Mouse (Mus musculus): Measurements from ENCODE around the gene Arpc5.
A peak's percentile ranks its signal among the peaks of the same experiment; 100 is the strongest.
"Not testable (repeated sequence)": the region's sequence is repeated elsewhere in the genome, so short reads cannot be mapped to it uniquely, and the experiment has no call there.

Arpc5 gene

GRCm38 (mm10) chr1:152761791-152762190 lies 4.6 kb upstream of the Arpc5 start:
- DNase-seq (ENCODE audit: low read depth, low spot score) = no peak
- no peaks in the 10 kb centered on the region for H3K36me3 ChIP-seq (ENCODE audit: control insufficient read depth, insufficient read depth, low read length, poor library complexity, severe bottlenecking)
- H3K27me3 ChIP-seq (ENCODE audit: control insufficient read depth, insufficient read depth, low read length, poor library complexity, severe bottlenecking) = no peaks in the 10 kb centered on the region

- H3K27me3 ChIP-seq (ENCODE audit: control insufficient read depth, insufficient read depth, low read length, poor library complexity, severe bottlenecking) = no peaks in the 10 kb centered on the region
- peak; percentile 47 for DNase-seq (ENCODE audit: low read depth, low spot score)
- peaks cover 17% of the 10 kb centered on the region for H3K36me3 ChIP-seq (ENCODE audit: control insufficient read depth, insufficient read depth, low read length, poor library complexity, severe bottlenecking)
Observed at GRCm38 (mm10) chr1:152766804-152767748, 734 bp downstream of the Arpc5 start.

GRCm38 (mm10) chr1:152767749-152768488 lies 1.6 kb downstream of the Arpc5 start:
- Histone ChIP-seq H3K36me3 (ENCODE audit: control insufficient read depth, insufficient read depth, low read length, poor library complexity, severe bottlenecking) (peaks cover 21% of the 10 kb centered on the region), H3K27me3 (ENCODE audit: control insufficient read depth, insufficient read depth, low read length, poor library complexity, severe bottlenecking) (no peaks in the 10 kb centered on the region)
- peak; percentile 92 for DNase-seq (ENCODE audit: low read depth, low spot score)

DNA sequence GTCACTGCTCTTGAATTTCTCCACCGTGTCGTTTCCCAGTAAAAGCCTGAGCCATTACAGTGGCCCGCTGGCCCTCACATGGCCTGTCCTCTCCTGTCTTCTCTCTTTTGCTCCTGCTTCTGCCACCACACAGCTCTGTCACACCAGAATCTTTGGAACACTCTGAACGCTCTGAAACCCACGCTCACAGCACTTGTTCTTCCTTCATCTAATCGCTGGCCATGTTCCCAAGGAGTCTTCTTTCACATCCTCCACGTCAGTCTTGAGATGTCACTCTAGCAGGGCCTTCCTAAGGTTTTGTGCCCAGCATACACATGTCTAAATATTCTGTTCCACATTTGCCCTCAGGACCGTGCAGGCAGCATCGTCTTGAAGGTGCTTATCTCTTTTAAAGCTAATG lies 4.7 kb downstream of the Arpc5 start:
- DNase-seq (ENCODE audit: low read depth, low spot score) = no peak
- H3K27me3 ChIP-seq (ENCODE audit: control insufficient read depth, insufficient read depth, low read length, poor library complexity, severe bottlenecking) = no peaks in the 10 kb centered on the region
- peaks cover 33% of the 10 kb centered on the region for H3K36me3 ChIP-seq (ENCODE audit: control insufficient read depth, insufficient read depth, low read length, poor library complexity, severe bottlenecking)

- DNase-seq (ENCODE audit: low read depth, low spot score); H3K27me3 ChIP-seq (ENCODE audit: control insufficient read depth, insufficient read depth, low read length, poor library complexity, severe bottlenecking): not testable (repeated sequence)
- H3K36me3 ChIP-seq (ENCODE audit: control insufficient read depth, insufficient read depth, low read length, poor library complexity, severe bottlenecking) = peaks cover 31% of the 10 kb centered on the region
Observed at GRCm38 (mm10) chr1:152774601-152775000, 8.3 kb downstream of the Arpc5 start.

GRCm38 (mm10) chr1:152779071-152779737 lies 12.9 kb downstream of the Arpc5 start:
- no peaks in the 10 kb centered on the region for H3K27me3 ChIP-seq (ENCODE audit: control insufficient read depth, insufficient read depth, low read length, poor library complexity, severe bottlenecking)
- DNase-seq (ENCODE audit: low read depth, low spot score) = peak; percentile 78
- H3K36me3 ChIP-seq (ENCODE audit: control insufficient read depth, insufficient read depth, low read length, poor library complexity, severe bottlenecking) = peaks cover 7% of the 10 kb centered on the region

DNA sequence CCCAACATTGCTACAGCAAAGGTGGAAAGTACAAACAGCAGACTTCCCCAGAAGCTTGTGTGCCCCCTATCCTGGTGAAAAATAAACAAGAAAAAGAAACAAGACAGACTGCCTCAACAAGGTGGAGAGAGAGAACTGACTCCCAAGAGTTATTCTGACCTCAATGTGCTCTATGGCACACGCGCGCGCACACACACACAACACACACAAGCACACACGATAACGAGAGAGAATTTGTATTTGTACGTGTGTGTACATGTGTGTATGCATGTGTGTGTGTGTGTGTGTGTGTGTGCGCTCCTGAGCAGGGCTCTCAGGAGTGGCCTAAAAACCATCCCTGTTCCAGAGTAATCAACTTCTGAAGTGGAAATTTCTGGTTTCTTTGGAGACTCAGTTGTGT lies 18.3 kb downstream of the Arpc5 start:
- no peak for DNase-seq (ENCODE audit: low read depth, low spot score)
- no peaks in the 10 kb centered on the region for H3K27me3 ChIP-seq (ENCODE audit: control insufficient read depth, insufficient read depth, low read length, poor library complexity, severe bottlenecking)
- H3K36me3 ChIP-seq (ENCODE audit: control insufficient read depth, insufficient read depth, low read length, poor library complexity, severe bottlenecking) = no peaks in the 10 kb centered on the region

DNA sequence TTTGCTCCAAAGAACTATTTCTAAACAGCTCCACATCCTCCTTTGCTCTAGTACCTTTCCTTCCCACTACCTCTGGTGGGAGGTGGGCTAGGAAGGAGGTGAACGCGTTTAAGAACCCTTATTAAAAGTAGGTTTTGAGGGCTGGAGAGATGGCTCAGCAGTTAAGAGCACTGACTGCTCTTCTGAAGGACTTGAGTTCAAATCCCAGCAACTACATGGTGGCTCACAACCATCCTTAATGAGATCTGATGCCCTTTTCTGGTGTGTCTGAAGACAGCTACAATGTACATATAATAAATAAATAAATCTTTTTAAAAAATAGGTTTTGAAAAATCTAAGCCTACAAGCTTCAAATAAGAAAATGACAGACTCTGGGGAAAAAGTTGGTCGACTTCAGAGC lies 19.1 kb downstream of the Arpc5 start:
- H3K27me3 ChIP-seq (ENCODE audit: control insufficient read depth, insufficient read depth, low read length, poor library complexity, severe bottlenecking); DNase-seq (ENCODE audit: low read depth, low spot score); H3K36me3 ChIP-seq (ENCODE audit: control insufficient read depth, insufficient read depth, low read length, poor library complexity, severe bottlenecking): not testable (repeated sequence)

- Histone ChIP-seq H3K27me3 (ENCODE audit: control insufficient read depth, insufficient read depth, low read length, poor library complexity, severe bottlenecking) (no peaks in the 10 kb centered on the region), H3K36me3 (ENCODE audit: control insufficient read depth, insufficient read depth, low read length, poor library complexity, severe bottlenecking) (no peaks in the 10 kb centered on the region)
- DNase-seq (ENCODE audit: low read depth, low spot score) = no peak
Observed at GRCm38 (mm10) chr1:152786953-152787352, 20.6 kb downstream of the Arpc5 start.

DNA sequence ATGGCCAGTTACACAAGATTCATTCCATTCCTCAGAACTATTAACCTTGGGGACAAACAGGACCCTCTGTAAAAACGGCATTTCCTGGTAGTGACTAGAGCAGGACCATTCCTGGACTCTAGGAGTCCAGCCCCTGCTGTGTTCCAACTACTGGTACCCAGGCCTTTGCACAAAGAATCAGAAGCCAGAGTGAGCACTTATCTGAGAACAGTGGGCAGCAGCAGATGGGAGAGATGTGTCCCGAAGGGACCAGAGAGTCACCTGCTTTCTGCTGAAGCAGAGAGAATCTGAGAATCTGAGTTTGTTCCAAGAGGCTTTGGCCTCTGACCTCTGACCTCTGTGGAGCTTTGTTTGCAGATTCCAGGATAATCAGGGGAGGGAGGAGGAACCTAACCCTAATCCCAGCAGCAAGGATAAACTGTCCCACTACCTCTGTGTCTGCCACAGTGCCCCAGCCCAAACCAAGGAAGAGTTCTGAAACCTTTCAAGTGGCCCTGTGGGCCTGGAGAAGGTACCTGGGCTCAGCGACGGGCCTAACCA lies 21.8 kb downstream of the Arpc5 start:
- Histone ChIP-seq H3K36me3 (ENCODE audit: control insufficient read depth, insufficient read depth, low read length, poor library complexity, severe bottlenecking) (no peaks in the 10 kb centered on the region), H3K27me3 (ENCODE audit: control insufficient read depth, insufficient read depth, low read length, poor library complexity, severe bottlenecking) (no peaks in the 10 kb centered on the region)
- no peak for DNase-seq (ENCODE audit: low read depth, low spot score)

GRCm38 (mm10) chr1:152790254-152790653 lies 23.9 kb downstream of the Arpc5 start:
- peak; percentile 82 for DNase-seq (ENCODE audit: low read depth, low spot score)
- H3K27me3 ChIP-seq (ENCODE audit: control insufficient read depth, insufficient read depth, low read length, poor library complexity, severe bottlenecking) = no peaks in the 10 kb centered on the region
- no peaks in the 10 kb centered on the region for H3K36me3 ChIP-seq (ENCODE audit: control insufficient read depth, insufficient read depth, low read length, poor library complexity, severe bottlenecking)

DNA sequence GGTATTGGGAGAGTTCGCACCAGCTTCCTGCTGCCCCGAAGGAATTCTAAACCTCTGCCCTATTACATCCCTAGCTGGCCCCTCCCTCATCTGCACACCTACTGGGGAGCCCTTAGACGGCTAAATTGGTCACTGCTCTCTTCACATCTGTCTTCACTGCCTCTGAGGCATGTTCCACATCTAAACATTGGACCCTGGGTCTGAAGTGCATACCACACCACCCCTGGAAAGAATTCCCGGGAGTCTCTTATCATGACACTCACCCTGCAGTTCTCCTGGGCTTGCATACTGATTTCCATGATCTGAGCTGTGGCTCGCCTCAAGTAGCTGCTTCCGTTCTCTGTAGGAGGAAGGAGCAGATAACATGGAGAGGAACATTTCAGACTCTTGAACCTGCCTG lies 24.5 kb downstream of the Arpc5 start:
- Histone ChIP-seq H3K27me3 (ENCODE audit: control insufficient read depth, insufficient read depth, low read length, poor library complexity, severe bottlenecking) (no peaks in the 10 kb centered on the region), H3K36me3 (ENCODE audit: control insufficient read depth, insufficient read depth, low read length, poor library complexity, severe bottlenecking) (no peaks in the 10 kb centered on the region)
- DNase-seq (ENCODE audit: low read depth, low spot score) = no peak

- no peak for DNase-seq (ENCODE audit: low read depth, low spot score)
- no peaks in the 10 kb centered on the region for H3K36me3 ChIP-seq (ENCODE audit: control insufficient read depth, insufficient read depth, low read length, poor library complexity, severe bottlenecking)
Observed at GRCm38 (mm10) chr1:152791269-152791668, 24.9 kb downstream of the Arpc5 start.

GRCm38 (mm10) chr1:152792736-152793494 lies 26.6 kb downstream of the Arpc5 start:
- no peak for DNase-seq (ENCODE audit: low read depth, low spot score)
- no peaks in the 10 kb centered on the region for H3K27me3 ChIP-seq (ENCODE audit: control insufficient read depth, insufficient read depth, low read length, poor library complexity, severe bottlenecking)

More at GRCm38 (mm10) chr1:152791269-152791668, 24.9 kb downstream of the Arpc5 start:
- H3K27me3 ChIP-seq (ENCODE audit: control insufficient read depth, insufficient read depth, low read length, poor library complexity, severe bottlenecking) = no peaks in the 10 kb centered on the region

More at GRCm38 (mm10) chr1:152792736-152793494, 26.6 kb downstream of the Arpc5 start:
- H3K36me3 ChIP-seq (ENCODE audit: control insufficient read depth, insufficient read depth, low read length, poor library complexity, severe bottlenecking) = no peaks in the 10 kb centered on the region

Data from splenic B cell, adult 2 months (primary cell).